Mouse (Mus musculus) hindbrain, embryonic 13.5 days (tissue): ENCODE results near the gene Lamb3. TPM values are rescaled to one million over a fixed set of nuclear protein-coding genes. Genes with fewer than 3 reads are reported as not detected.

Experiments
- ATAC-seq: fragments of 200-750 bp; cut with Nextera tagmentation; 2 replicates; pipeline ENCODE4 v1.8.0; 2017; ENCODE audit warnings: moderate TSS enrichment; ENCODE audit not compliant: low FRiP score
- H3K27ac ChIP-seq: fragments of 300-500 bp; sonication (generic); 2 replicates; pipeline ENCODE4 v1.5.1; 2015; ENCODE audit warnings: inconsistent platforms, mild to moderate bottlenecking, moderate library complexity
- H3K27me3 ChIP-seq: fragments of 300-500 bp; sonication (generic); 2 replicates; pipeline ENCODE4 v1.6.1; 2015; ENCODE audit warnings: mild to moderate bottlenecking, inconsistent platforms
- H3K36me3 ChIP-seq: fragments of 300-500 bp; sonication (generic); 2 replicates; pipeline ENCODE4 v1.6.1; 2015; ENCODE audit warnings: mild to moderate bottlenecking, inconsistent platforms
- H3K4me1 ChIP-seq: fragments of 300-500 bp; sonication (generic); replicated peaks from 2 replicates; pipeline ENCODE4 v1.6.1; 2015; ENCODE audit warnings: inconsistent platforms
- H3K4me2 ChIP-seq: fragments of 300-500 bp; sonication (generic); 2 replicates; pipeline ENCODE4 v1.6.1; 2015; ENCODE audit warnings: inconsistent platforms, mild to moderate bottlenecking, moderate library complexity
- H3K4me3 ChIP-seq: fragments of 300-500 bp; sonication (generic); 2 replicates; pipeline ENCODE4 v1.5.1; 2015; ENCODE audit warnings: mild to moderate bottlenecking, inconsistent platforms
- H3K9ac ChIP-seq: fragments of 300-500 bp; sonication (generic); 2 replicates; pipeline ENCODE4 v1.6.1; 2015; ENCODE audit warnings: mild to moderate bottlenecking, inconsistent platforms
- H3K9me3 ChIP-seq: fragments of 300-500 bp; sonication (generic); 2 replicates; pipeline ENCODE4 v1.6.1; 2016; ENCODE audit warnings: inconsistent platforms
- WGBS: fragments of 180-500 bp; shearing (Covaris S2); methylation state at CpG from one replicate; pipeline ENCODE4 v1.1.7; 2015; 5-methylcytosine and 5-hydroxymethylcytosine counted together
- polyA plus RNA-seq: library from polyadenylated mRNA; unstranded; fragments of >200 nt; fragmentation: Nextera tagmentation; extraction: Ambion mirVana; gene quantifications from 2 replicates; pipeline ENCODE4 v1.2.1, GENCODE M21; 2015

Gene Lamb3
- polyA plus RNA-seq, 1 experiment from 2014 or later, result 0.73 TPM

DNA sequence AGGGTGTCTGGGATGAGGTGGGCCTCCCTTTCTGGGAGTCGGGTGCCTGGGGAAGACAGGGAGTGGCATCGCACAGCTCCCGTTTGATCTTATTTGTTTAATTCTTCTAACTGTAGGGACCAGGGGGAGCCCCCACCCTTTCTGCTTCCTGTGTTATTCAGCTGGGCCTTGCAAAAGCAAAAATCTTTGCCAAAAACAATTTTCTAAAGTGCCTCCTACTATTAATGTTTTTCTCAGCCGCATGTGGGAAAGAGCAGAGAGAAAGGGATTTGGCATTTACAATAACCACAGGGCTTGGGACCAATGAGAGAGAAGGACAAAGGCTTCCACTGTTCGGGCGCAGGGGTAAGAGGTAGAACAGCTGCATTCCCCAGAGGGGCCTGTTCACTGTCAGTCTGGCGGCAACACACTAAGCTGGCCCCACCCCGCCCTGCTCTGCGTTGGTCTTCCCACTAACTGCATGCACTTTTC, 18.3 kb upstream of the Lamb3 start:
- H3K4me3 ChIP-seq, result no peak overlapping the region
- H3K27ac ChIP-seq, result no peak overlapping the region; the same call in none of the 2 replicates
- no peaks in the 10 kb centered on the region for H3K9me3 ChIP-seq
- no peaks in the 10 kb centered on the region for H3K36me3 ChIP-seq
- H3K9ac ChIP-seq, result no peak overlapping the region
- 0 out of 2 replicates have a peak, but pooled peaks have one; percentile 69 for ATAC-seq
- no peaks in the 10 kb centered on the region; the same call in 1 of the 2 replicates for H3K27me3 ChIP-seq
- no peak overlapping the region for H3K4me2 ChIP-seq
- 46% methylated on average over 9 of the region's 9 CpGs for WGBS
- peaks cover 8% of the 10 kb centered on the region for H3K4me1 ChIP-seq

DNA sequence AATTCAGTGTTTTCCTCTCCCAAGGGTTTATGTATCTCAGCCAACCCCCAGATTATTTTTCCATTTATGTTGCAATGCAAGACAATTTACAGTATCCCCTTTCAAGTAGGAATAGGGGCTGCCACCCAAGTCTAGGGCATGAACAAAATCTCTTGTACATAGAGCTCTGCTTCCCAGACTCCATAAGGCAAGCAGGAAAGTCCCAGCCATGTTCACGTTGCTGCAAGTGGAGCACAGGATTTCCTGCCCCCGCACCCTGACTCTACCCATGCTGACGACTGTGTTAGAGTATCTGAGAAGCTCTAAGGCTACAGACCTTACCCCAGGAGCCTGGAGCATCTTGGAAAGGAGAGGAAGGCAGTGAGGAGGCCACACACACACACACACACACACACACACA, 17.7 kb upstream of the Lamb3 start:
- WGBS, result 54% methylated on average over 3 of the region's 3 CpGs
- Histone ChIP-seq H3K9me3 (no peaks in the 10 kb centered on the region), H3K27ac (no peak overlapping the region; the same call in 1 of the 2 replicates), H3K27me3 (no peaks in the 10 kb centered on the region), H3K4me2 (no peak overlapping the region), H3K4me1 (peaks cover 8% of the 10 kb centered on the region), H3K9ac (no peak overlapping the region), H3K4me3 (no peak overlapping the region), H3K36me3 (no peaks in the 10 kb centered on the region)
- ATAC-seq, result no peak

DNA sequence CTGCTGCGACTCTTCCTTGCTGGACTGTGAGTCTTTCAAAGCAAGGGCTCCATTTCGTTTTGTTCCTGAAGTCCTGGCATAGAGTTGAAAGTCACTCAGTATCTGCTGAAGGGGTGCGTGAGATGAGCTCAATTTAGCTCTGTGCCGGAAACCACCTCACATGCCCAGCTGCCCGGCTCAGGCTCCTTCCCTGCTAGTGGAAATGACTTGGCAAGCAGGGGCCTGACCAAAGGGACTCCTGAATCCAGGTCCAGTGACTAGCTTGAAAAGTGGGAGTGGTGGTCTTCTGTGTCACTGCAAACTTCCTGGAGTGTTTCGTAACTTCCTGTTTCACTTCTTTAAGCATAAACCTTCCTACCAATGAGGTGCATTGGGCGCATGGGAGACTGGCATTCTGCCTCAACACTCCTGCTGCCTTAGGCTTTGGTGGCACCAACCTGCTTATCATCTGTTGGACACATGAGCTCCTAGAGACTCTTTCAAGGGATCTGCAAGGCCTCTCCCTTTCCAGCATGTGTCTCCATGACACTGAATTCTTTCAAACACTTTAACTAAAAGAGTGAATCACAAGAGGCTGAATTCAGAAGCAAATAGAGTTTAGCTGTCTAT, 15.7 kb upstream of the Lamb3 start:
- H3K4me1 ChIP-seq, result peaks cover 9% of the 10 kb centered on the region
- no peak overlapping the region for H3K4me3 ChIP-seq
- 91% methylated on average over 7 of the region's 7 CpGs for WGBS
- H3K9me3 ChIP-seq, result no peaks in the 10 kb centered on the region
- H3K4me2 ChIP-seq, result no peak overlapping the region
- H3K27ac ChIP-seq, result no peak overlapping the region
- no peaks in the 10 kb centered on the region for H3K27me3 ChIP-seq
- no peaks in the 10 kb centered on the region for H3K36me3 ChIP-seq
- no peak for ATAC-seq
- no peak overlapping the region for H3K9ac ChIP-seq

DNA sequence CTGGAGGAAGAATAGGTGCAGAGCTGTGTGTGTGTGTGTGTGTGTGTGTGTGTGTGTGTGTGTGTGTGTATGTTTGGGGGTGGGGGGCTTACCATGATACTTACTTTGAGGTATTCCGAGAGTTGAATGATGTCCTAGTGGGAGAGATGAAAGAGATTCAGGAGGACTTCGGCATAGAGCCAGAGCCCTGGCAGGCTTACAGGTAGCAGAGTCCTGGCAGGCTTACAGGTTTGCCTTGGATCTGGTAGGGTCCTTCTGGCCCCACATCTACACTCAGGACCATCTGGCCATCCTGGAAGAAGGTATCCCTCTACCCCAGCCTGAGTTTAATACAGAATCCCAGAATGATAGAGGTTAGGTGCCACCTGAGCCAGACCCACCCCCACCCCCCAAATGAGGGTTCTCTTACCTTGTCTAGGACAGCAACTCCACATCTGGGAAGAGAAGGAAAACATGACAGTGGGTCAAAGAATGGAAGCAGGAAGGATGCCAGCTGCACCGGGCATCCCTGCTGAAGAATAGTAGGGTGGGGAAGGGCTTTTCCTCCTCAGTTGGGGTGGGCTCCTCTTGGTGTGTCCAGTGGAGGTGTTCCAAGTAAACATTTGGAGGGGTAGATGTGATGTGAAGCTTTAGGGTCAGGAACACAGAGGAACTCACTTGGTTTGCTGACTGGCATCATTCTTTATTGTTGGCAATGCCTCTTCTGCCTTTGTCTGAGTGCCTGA, 12.9 kb upstream of the Lamb3 start:
- Histone ChIP-seq H3K9ac (no peak overlapping the region), H3K4me3 (no peak overlapping the region), H3K4me2 (no peak overlapping the region), H3K4me1 (peaks cover 6% of the 10 kb centered on the region), H3K36me3 (no peaks in the 10 kb centered on the region), H3K27me3 (no peaks in the 10 kb centered on the region), H3K27ac (no peak overlapping the region), H3K9me3 (no peaks in the 10 kb centered on the region)
- no peak for ATAC-seq
- WGBS, result 93% methylated on average over 3 of the region's 3 CpGs

DNA sequence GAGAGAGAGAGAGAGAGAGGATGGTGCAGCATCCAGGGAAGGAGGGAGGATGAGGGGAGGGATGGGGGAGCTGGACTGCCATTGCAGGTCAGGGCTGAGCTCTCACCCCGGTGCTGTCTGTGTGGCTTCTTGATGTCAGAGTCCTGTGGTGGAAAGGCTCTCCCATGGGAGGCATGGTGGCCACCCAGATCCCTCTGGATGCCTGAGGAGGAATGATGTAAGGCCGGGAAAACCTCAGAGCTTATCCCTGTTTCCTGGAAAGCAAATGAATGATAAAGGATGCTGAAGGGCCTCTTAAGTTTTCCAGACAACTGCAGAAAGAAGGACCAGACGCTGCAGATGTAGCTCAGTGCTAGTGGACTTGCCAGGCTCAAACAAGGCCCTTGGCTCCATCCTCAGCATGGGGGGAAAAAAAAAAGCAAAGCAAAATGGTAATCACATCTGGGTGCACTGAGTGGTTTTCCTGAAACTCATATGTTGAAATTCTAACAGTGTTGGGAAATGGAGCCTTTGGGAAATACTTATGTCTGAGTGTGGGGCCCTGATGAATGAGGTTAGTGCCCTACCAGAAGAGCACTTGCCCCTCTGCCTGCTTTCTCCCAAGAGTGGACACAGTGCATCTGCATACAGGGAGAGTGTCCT, 12.2 kb upstream of the Lamb3 start:
- no peak overlapping the region for H3K4me2 ChIP-seq
- ATAC-seq, result no peak
- no peak overlapping the region for H3K27ac ChIP-seq
- H3K36me3 ChIP-seq, result no peaks in the 10 kb centered on the region
- H3K9ac ChIP-seq, result no peak overlapping the region
- H3K4me1 ChIP-seq, result 0 out of 2 replicates have a peak, but pooled peaks cover 3% of the 10 kb centered on the region
- no peaks in the 10 kb centered on the region for H3K9me3 ChIP-seq
- 83% methylated on average over 3 of the region's 3 CpGs for WGBS
- no peaks in the 10 kb centered on the region for H3K27me3 ChIP-seq
- no peak overlapping the region for H3K4me3 ChIP-seq

DNA sequence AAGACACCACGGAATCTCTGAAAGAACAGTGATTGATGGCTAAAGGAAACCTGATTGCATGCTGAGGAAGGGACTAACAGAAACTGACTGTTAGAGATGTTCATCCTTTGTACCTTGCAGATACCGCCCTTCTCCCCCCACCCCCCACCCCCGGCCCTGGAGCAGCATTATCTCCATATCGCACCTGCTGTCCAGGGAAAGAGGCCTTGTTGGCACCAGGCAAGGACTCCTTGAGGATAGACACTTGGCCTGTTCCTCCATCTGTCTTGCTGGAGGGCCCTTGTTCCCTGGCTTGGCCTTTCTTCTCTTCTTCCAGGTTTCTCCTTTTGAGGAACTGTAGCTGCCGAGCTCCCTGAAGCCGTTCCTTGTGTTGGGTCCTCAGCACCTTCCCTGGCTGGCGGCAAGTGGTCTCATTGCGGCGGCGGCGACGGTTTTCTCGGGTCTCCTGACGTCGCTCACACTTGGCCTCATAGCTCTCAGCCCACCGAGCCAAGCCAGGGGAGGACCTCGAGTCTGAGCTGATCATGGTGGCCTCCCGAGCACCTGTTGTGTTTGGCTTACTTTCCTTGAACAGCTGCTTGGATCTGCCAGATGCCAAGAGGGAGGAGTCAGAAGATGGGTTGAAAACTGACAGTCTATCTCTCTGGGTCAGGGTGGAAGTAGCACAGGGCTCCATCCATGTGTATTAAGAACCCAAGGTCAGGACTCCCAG, 9.8 kb upstream of the Lamb3 start:
- no peaks in the 10 kb centered on the region for H3K27me3 ChIP-seq
- WGBS, result 90% methylated on average over 18 of the region's 18 CpGs
- H3K27ac ChIP-seq, result no peak overlapping the region
- H3K4me3 ChIP-seq, result no peak overlapping the region
- H3K36me3 ChIP-seq, result no peaks in the 10 kb centered on the region
- no peak for ATAC-seq
- no peaks in the 10 kb centered on the region for H3K9me3 ChIP-seq
- no peak overlapping the region for H3K9ac ChIP-seq
- 0 out of 2 replicates have a peak, but pooled peaks cover 3% of the 10 kb centered on the region for H3K4me1 ChIP-seq
- no peak overlapping the region for H3K4me2 ChIP-seq

DNA sequence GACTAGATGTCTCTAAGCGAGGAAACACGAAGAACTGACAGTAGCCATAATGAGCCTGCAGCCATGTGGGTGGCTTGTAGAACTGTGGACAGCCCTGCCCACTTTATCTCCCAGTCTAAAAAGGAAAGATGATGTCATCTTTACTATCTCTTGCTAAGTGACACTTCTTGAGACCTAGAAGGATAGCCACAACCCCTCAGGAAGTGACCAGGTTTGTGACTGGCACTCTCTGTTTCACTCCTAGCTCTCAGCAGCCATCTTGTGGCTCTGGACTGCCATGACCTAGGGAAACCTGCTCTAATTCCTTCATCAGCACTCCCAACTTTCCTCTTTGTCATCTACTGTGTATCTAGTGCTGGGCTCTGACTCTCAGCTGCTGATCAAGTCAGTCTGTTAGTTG, 9.2 kb upstream of the Lamb3 start:
- no peak overlapping the region for H3K9ac ChIP-seq
- no peak overlapping the region for H3K27ac ChIP-seq
- ATAC-seq, result no peak
- H3K4me2 ChIP-seq, result no peak overlapping the region
- H3K36me3 ChIP-seq, result no peaks in the 10 kb centered on the region
- no peaks in the 10 kb centered on the region for H3K9me3 ChIP-seq
- WGBS, result 95% methylated on average over 2 of the region's 2 CpGs
- H3K4me1 ChIP-seq, result 0 out of 2 replicates have a peak, but pooled peaks cover 3% of the 10 kb centered on the region
- no peaks in the 10 kb centered on the region for H3K27me3 ChIP-seq
- no peak overlapping the region for H3K4me3 ChIP-seq

DNA sequence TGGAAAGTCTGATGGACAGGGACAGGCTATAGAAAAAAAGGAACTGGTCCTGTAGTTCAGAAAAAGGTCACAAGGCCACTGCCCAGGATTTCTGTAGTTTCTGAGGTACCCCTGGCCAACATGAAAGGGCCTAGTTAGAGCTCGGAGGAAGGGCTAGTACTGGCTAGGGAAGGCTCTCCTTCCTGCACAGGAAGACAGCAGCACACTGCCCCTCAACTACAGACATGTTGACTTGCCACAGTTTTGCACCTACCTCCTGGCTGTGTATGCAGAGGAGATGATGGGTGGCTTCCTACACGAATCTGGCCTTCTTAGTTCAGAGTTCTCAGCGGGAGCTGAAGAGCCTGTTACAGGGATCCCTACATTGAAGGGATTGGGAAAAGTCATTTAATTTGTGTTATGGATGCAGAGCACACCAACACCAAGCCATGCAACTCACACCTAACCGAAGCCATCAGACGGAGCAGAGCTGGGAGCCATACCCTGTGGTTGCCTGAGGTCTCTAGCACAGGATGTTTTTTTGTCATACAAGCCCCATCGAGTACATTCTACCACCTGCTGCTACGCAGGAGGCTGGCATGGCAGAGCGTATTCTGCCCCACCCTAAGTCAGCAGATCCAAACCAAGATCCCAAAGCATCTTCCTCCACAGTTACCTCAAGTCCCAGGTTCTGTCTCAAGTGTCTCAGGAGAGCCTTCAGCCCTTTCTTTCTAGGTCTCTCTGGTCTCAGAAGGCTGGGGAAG, 6.7 kb upstream of the Lamb3 start:
- H3K4me1 ChIP-seq, result 0 out of 2 replicates have a peak, but pooled peaks cover 3% of the 10 kb centered on the region
- H3K4me3 ChIP-seq, result no peak overlapping the region
- H3K9ac ChIP-seq, result no peak overlapping the region
- no peak for ATAC-seq
- WGBS, result 86% methylated on average over 8 of the region's 8 CpGs
- H3K4me2 ChIP-seq, result no peak overlapping the region
- H3K27me3 ChIP-seq, result no peaks in the 10 kb centered on the region
- H3K27ac ChIP-seq, result no peak overlapping the region
- no peaks in the 10 kb centered on the region for H3K9me3 ChIP-seq
- no peaks in the 10 kb centered on the region for H3K36me3 ChIP-seq

DNA sequence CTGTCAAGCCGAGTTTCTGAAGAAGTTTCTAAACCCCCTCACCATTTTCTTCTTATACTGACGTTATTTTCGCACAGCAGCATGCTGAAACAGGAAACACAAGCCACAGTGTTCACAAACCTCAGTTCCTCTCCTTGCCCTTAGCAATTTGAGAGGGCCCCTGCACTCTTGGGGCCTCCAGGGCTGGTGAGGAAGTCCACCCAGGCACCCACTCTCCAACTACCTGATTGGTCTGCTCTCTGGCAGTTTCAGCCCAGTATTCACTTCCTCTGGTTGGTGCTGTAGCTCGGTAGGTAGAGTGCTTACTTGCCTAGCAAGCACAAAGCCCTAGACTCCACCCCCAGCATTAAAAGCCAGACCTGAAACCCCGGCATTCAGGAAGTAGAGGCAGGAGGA, 6.1 kb upstream of the Lamb3 start, which contains the start of gene Traf3ip3:
Gene Traf3ip3 (minus strand): TSS at position 321 of the 396 bp plus-strand sequence.
- no peak within 1 kb of the TSS for H3K27ac ChIP-seq
- no peak for ATAC-seq
- H3K4me2 ChIP-seq, result no peak within 1 kb of the TSS
- no peaks in the 10 kb centered on the region for H3K36me3 ChIP-seq
- 0 out of 2 replicates have a peak, but pooled peaks cover 3% of the 10 kb centered on the region for H3K4me1 ChIP-seq
- H3K4me3 ChIP-seq, result no peak within 1 kb of the TSS
- WGBS, result 66% methylated on average over 5 of the region's 5 CpGs
- no peaks in the 10 kb centered on the region for H3K9me3 ChIP-seq
- H3K9ac ChIP-seq, result no peak within 1 kb of the TSS
- no peaks in the 10 kb centered on the region for H3K27me3 ChIP-seq

DNA sequence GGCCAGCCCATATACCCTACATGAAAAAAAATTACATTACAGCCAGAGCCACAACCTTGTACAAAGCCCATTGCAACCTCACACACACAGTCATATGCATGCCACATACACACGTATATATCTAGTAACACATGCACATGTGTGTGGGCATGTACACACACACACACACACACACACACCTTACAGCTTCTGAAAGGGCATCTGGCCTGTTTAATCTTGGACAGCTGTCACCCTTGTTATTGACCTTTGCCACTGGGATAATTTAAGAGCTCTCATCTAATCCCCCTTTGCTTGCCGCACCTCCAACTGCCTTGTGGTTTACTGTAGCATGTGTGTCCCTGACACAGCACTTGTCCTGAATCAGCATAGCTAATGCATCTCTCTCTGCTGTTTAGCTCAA, 3.7 kb upstream of the Lamb3 start:
- no peaks in the 10 kb centered on the region for H3K9me3 ChIP-seq
- H3K4me1 ChIP-seq, result no peaks in the 10 kb centered on the region
- H3K4me3 ChIP-seq, result no peak overlapping the region
- no peak overlapping the region for H3K9ac ChIP-seq
- WGBS, result 86% methylated on average over 2 of the region's 2 CpGs
- H3K4me2 ChIP-seq, result no peak overlapping the region
- no peak overlapping the region for H3K27ac ChIP-seq
- H3K27me3 ChIP-seq, result no peaks in the 10 kb centered on the region
- no peaks in the 10 kb centered on the region for H3K36me3 ChIP-seq
- ATAC-seq, result no peak

DNA sequence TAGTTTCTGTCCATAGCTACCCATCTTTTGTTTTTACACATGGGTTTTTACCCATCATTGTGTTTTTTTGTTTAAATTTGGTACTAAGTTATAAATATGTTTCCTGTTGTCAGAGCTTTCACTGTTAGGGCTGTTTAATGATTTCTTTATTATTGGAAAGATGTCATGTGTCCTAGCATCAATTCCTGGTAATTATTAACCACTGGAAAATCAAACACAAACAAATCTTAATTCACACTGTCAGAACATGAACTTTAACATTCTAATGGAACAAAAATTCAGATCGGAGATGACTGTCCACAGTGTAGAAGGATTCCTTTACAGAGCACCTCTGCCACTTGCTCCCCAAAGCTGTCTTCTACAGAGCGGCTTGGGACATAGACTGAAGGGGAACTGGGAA, 2.1 kb upstream of the Lamb3 start:
- Histone ChIP-seq H3K4me2 (no peak overlapping the region), H3K9me3 (no peaks in the 10 kb centered on the region), H3K36me3 (no peaks in the 10 kb centered on the region), H3K4me1 (no peaks in the 10 kb centered on the region), H3K27ac (no peak overlapping the region), H3K9ac (no peak overlapping the region), H3K4me3 (no peak overlapping the region), H3K27me3 (no peaks in the 10 kb centered on the region)
- ATAC-seq, result no peak
- 95% methylated on average over 2 of the region's 2 CpGs for WGBS
